Mouse (Mus musculus) embryonic facial prominence, embryonic 14.5 days (tissue): Measurements from ENCODE around the gene Nudt4. TPM values are rescaled to one million over a fixed set of nuclear protein-coding genes. Genes with fewer than 3 reads are reported as not detected.

Experiments
- ATAC-seq: fragments of 200-750 bp; cut with Nextera tagmentation; 2 replicates; pipeline ENCODE4 v1.8.0; 2017; ENCODE audit warnings: low read depth, moderate number of reproducible peaks, moderate TSS enrichment
- DNase-seq: peaks from one replicate; pipeline ENCODE4 v3.0.0-alpha.2; 2015; ENCODE audit warnings: low spot score
- H3K27ac ChIP-seq: fragments of 300-500 bp; sonication (generic); replicated peaks from 2 replicates; pipeline ENCODE4 v1.5.1; 2014; ENCODE audit warnings: low read depth, mild to moderate bottlenecking, low read length, moderate library complexity
- H3K27me3 ChIP-seq: fragments of 300-500 bp; sonication (generic); replicated peaks from 2 replicates; pipeline ENCODE4 v1.6.1; 2014; ENCODE audit warnings: low read length; ENCODE audit not compliant: control insufficient read depth, insufficient read depth
- H3K36me3 ChIP-seq: fragments of 300-500 bp; sonication (generic); 2 replicates; pipeline ENCODE4 v1.6.1; 2014; ENCODE audit warnings: low read length, mixed read lengths; ENCODE audit not compliant: control insufficient read depth, insufficient read depth
- H3K4me1 ChIP-seq: fragments of 300-500 bp; sonication (generic); 2 replicates; pipeline ENCODE4 v1.6.1; 2014; ENCODE audit warnings: antibody characterized with exemption, low read length; ENCODE audit not compliant: control insufficient read depth, insufficient read depth
- H3K4me2 ChIP-seq: fragments of 300-500 bp; sonication (generic); 2 replicates; pipeline ENCODE4 v1.6.1; 2014; ENCODE audit warnings: low read depth, mild to moderate bottlenecking, low read length, moderate library complexity, mixed read lengths
- H3K4me3 ChIP-seq: fragments of 300-500 bp; sonication (generic); 2 replicates; pipeline ENCODE4 v1.5.1; 2014; ENCODE audit warnings: low read depth, mild to moderate bottlenecking, low read length
- H3K9ac ChIP-seq: fragments of 300-500 bp; sonication (generic); 2 replicates; pipeline ENCODE4 v1.6.1; 2014; ENCODE audit warnings: low read depth, mild to moderate bottlenecking, low read length, moderate library complexity, mixed read lengths
- H3K9me3 ChIP-seq: fragments of 300-500 bp; sonication (generic); 2 replicates; pipeline ENCODE4 v1.6.1; 2016; ENCODE audit warnings: low read length; ENCODE audit not compliant: control insufficient read depth
- WGBS: fragments of 180-500 bp; shearing (Covaris S2); extraction: QIAGEN DNeasy Blood & Tissue Kit; methylation state at CpG from one replicate; pipeline ENCODE4 v1.1.7; 2014; 5-methylcytosine and 5-hydroxymethylcytosine counted together
- polyA plus RNA-seq: library from polyadenylated mRNA; unstranded; fragments of >200 nt; fragmentation: Nextera tagmentation; extraction: Ambion mirVana; gene quantifications from 2 replicates; pipeline ENCODE4 v1.2.1, GENCODE M21; 2014

The Nudt4 gene
- polyA plus RNA-seq, 1 experiment from 2014 or later: 107 TPM

DNA sequence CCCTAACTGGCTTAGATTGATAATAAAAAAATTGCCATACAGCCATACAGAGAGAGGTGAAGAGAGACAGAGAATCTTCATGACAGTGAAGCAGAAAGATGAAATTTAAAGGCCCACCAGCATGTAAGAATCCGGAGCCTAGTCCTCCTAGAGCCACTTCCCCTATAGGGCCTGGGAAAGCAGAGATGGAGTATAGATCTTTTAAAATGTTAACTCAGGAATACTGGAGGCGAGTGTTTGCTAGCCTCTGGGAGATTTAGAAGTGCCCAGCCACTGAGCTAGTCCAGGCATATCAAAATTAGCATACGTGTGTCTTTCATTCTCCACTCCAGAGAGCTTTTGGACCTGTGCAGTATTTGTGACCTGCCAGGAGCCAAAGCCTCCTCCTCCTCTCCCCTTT lies 54.7 kb downstream of the Nudt4 start:
- no peak overlapping the region for H3K9ac ChIP-seq
- no peaks in the 10 kb centered on the region for H3K36me3 ChIP-seq
- no peaks in the 10 kb centered on the region for H3K27me3 ChIP-seq
- WGBS: 69% methylated on average over 3 of the region's 3 CpGs
- H3K9me3 ChIP-seq: no peaks in the 10 kb centered on the region
- H3K27ac ChIP-seq: no peak overlapping the region
- DNase-seq (no peak), ATAC-seq (no peak)
- no peak overlapping the region for H3K4me2 ChIP-seq
- H3K4me1 ChIP-seq: 0 out of 2 replicates have a peak, but pooled peaks cover 4% of the 10 kb centered on the region
- no peak overlapping the region for H3K4me3 ChIP-seq

DNA sequence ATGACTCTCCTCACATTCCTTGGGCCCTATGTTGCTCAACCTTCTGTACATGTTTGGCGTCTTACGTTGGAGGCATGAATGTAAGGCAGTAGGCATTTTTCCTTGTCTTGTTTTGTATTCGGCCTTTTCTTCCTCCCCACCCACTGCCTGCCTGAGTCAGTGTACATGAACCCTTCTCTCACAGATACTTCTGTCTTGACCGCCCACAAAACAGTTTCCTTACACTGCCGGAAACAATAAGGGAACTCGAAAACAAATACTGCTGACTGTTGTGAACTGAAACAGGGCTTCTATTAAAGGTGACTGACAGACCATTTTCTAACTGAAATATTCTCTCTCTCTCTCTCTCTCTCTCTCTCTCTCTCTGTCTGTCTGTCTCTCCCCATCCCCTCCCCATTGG lies 55.2 kb downstream of the Nudt4 start:
- Histone ChIP-seq H3K36me3 (no peaks in the 10 kb centered on the region), H3K4me2 (no peak overlapping the region), H3K9ac (no peak overlapping the region), H3K9me3 (no peaks in the 10 kb centered on the region), H3K27me3 (no peaks in the 10 kb centered on the region), H3K27ac (no peak overlapping the region), H3K4me3 (no peak overlapping the region), H3K4me1 (no peaks in the 10 kb centered on the region)
- no peak for ATAC-seq
- 73% methylated on average over 6 of the region's 6 CpGs for whole genome bisulfite sequencing
- DNase-seq: no peak

DNA sequence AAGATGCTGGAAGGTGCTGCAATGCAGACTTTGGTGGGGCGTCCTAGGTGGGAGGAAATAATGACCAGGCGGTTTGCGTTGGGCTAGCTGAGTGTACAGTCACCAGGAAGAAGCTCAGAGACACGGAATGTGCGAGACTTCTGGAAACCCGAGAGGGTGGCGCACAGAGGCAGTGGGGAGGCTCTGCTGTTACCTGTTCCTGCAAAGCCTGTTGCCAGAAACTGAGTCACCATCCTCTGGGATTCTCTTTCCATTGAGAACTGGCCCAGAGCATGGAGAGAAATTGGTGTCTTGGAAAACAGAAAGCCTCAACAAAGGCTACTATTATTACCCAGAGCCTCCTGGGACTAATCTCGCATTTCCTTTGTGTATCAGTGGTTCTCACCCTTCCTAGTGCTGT lies 55.8 kb downstream of the Nudt4 start:
- 75% methylated on average over 8 of the region's 8 CpGs for WGBS
- DNase-seq: no peak
- Histone ChIP-seq H3K9me3 (no peaks in the 10 kb centered on the region), H3K27me3 (no peaks in the 10 kb centered on the region), H3K9ac (no peak overlapping the region), H3K27ac (no peak overlapping the region), H3K36me3 (no peaks in the 10 kb centered on the region), H3K4me1 (no peaks in the 10 kb centered on the region), H3K4me2 (no peak overlapping the region), H3K4me3 (no peak overlapping the region)
- ATAC-seq: no peak

DNA sequence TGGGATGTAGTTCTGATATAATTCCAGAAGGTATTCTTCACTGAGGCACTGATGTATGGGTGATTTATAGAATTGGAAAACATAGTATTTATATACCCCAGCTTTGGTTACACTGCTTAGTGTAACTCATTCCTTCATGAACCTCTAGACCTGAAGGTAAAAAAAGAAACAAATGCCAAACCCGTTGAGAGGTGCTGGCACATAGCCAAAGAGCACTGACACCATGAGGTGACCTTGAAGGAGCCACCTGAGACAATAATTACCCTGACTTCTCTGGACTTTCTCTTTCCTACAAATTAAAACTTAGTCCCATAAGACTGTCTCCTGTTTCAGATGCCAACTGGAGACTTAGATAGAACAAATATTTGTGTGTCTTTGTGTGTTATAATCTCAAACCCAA lies 59.6 kb downstream of the Nudt4 start:
- no peaks in the 10 kb centered on the region for H3K4me1 ChIP-seq
- H3K27ac ChIP-seq: no peak overlapping the region
- H3K4me2 ChIP-seq: no peak overlapping the region
- 21% methylated on average over 1 of the region's 1 CpGs for WGBS
- H3K9me3 ChIP-seq: no peaks in the 10 kb centered on the region
- no peaks in the 10 kb centered on the region for H3K27me3 ChIP-seq
- H3K9ac ChIP-seq: no peak overlapping the region
- no peaks in the 10 kb centered on the region for H3K36me3 ChIP-seq
- no peak overlapping the region for H3K4me3 ChIP-seq
- no peak for DNase-seq
- no peak for ATAC-seq

DNA sequence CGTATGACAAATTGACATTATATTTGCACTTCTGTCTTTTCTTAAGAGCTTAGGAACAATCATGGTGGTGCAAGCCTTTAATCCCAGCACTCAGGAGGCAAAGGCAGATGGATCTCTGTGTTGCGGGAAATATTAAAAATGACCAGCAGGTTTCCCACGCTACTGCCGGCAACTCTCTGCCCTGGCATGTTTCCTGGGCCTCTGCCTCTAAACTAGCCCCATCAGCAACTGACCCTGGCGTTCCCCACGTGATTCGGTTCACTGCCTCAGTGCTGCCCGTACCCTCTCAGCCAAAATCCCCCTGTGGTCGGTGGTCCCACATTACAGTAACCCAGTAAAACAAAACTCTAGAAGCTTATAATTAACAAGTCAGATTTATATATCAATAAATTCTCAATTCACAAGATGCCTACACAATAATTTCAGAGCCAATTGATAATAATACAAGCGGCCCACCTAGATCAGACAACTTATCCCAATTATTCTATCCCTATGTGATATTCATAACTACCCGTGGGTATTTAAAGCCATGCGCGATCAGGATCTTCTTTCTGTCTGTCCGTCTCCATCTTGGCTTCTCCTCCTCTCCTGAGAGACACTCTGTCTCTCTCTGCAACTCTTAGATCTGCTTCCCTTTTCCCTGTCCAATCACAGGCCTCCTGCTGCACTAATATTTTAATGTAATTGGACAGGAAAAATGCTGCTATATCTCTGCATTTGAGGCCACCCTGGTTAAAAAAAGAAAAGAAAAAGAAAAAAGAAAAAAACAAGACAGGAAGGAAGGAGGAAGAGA lies 60.3 kb downstream of the Nudt4 start:
- H3K36me3 ChIP-seq: 0 out of 2 replicates have a peak, but pooled peaks cover 1% of the 10 kb centered on the region
- ATAC-seq: no peak
- DNase-seq: no peak
- H3K9ac ChIP-seq: no peak overlapping the region
- no peak overlapping the region for H3K4me2 ChIP-seq
- no peaks in the 10 kb centered on the region for H3K9me3 ChIP-seq
- no peaks in the 10 kb centered on the region for H3K27me3 ChIP-seq
- no peak overlapping the region for H3K27ac ChIP-seq
- no peaks in the 10 kb centered on the region for H3K4me1 ChIP-seq
- WGBS: 80% methylated on average over 14 of the region's 14 CpGs
- no peak overlapping the region for H3K4me3 ChIP-seq

DNA sequence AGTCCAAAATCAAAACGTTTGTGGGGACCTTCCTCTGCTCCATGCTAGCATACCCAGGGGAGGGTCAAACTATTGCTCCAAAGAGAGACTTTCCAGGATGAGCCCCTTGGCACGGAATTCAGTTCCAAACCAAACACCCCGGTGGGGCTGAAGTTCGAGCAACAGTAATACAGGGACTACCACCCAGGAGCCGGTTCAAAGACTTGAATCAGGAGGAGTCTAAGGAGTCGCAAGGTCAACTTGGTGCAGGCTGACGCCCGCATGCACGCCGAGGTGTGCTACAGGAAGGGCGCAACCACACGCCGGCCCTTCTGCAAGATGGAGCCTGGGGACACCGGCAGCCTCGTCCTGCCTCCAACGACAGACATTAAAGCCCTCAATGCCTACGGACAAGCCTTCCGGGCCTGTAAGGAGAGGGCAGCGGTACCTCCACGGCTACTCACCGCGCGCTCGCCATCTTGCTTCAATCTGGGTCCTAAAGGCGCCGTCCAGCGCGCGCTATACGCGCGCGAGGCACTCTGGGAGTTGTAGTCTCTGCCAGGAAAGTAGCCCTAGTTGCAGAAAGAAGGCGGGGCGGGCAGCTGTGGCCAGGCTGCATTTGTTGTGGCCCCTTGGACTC lies 62.4 kb downstream of the Nudt4 start, which contains the start of gene Mrpl42:
Gene Mrpl42, minus strand, starts transcription at position 478 of the 619 bp plus-strand sequence.
- Histone ChIP-seq H3K4me3 (peak within 1 kb of the TSS; percentile 81), H3K36me3 (peaks cover 16% of the 10 kb centered on the region), H3K4me2 (peak within 1 kb of the TSS; percentile 55), H3K9ac (peak within 1 kb of the TSS; percentile 82), H3K9me3 (no peaks in the 10 kb centered on the region), H3K27me3 (no peaks in the 10 kb centered on the region), H3K27ac (peak within 1 kb of the TSS; percentile 78), H3K4me1 (no peaks in the 10 kb centered on the region)
- DNase-seq: peak; percentile 96
- ATAC-seq: peak; percentile 97
- WGBS: 1% methylated on average over 35 of the region's 35 CpGs

DNA sequence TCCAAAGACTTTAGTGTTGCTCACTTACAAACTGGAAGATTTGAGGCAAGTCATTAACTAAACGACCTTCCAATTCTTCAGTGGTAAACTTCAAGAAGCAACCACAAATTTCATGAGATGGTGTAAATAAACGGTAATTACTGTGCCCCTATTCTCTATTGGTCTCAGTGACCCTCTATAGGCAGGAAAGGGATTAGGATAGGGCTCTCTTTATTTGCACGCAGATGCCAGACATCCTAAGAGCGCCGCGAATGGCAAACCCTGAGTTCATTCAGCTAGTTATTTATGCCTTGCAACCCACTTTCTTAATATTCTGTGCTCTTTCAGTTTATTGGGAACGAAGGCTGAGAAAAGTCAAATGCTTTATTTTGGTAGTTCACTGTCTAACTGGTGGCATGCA lies 62.9 kb downstream of the Nudt4 start:
- peak overlapping the region; percentile 81 for H3K4me3 ChIP-seq
- no peaks in the 10 kb centered on the region for H3K4me1 ChIP-seq
- H3K36me3 ChIP-seq: peaks cover 20% of the 10 kb centered on the region
- peak; percentile 12 for DNase-seq
- H3K9ac ChIP-seq: peak overlapping the region; percentile 82
- ATAC-seq: no peak
- no peaks in the 10 kb centered on the region for H3K27me3 ChIP-seq
- peak overlapping the region; percentile 55 for H3K4me2 ChIP-seq
- H3K27ac ChIP-seq: peak overlapping the region; percentile 78; the same call in 1 of the 2 replicates
- 2% methylated on average over 7 of the region's 7 CpGs for WGBS
- no peaks in the 10 kb centered on the region for H3K9me3 ChIP-seq
